Mouse (Mus musculus): ENCODE data around the gene Sp1. TPM values are rescaled to one million over a fixed set of nuclear protein-coding genes. Genes with fewer than 3 reads are reported as not detected.

Gene Sp1
- polyA plus RNA-seq, 1 experiment from 2014 or later: 6.9 TPM

DNA sequence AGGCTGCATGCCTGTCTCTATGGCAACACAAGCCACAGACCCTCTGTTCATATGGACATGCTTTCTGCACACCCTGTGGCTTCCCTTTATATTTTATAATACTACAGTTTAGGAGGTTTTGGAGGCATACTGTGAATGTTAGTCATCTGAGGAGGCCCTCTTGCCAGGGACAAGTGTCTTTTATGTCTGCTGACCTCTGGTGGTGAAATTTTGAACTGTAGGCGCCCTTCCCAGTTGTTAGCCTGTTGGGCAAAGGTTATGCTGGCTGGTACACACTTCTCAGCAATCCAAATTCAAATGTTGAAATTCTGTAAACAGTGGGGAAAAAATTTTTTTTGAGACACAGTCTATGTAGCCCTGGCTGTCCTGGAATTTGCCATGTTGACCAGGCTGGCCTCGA is 36.5 kb downstream of the Sp1 start:
- H3K36me3 ChIP-seq: peaks cover 5% of the 10 kb centered on the region; the same call in 1 of the 2 replicates
- no peak overlapping the region for H3K9ac ChIP-seq
- H3K4me3 ChIP-seq: no peak overlapping the region
- peak; percentile 26; the same call in 1 of the 2 replicates for ATAC-seq (ENCODE audit: insufficient number of reproducible peaks, low FRiP score)
- no peak overlapping the region for H3K27ac ChIP-seq (ENCODE audit: poor library complexity, severe bottlenecking)
- H3K27me3 ChIP-seq (replicated peaks): no peaks in the 10 kb centered on the region
- peaks cover 16% of the 10 kb centered on the region for H3K4me1 ChIP-seq (replicated peaks)
- no peaks in the 10 kb centered on the region for H3K9me3 ChIP-seq (replicated peaks)
- 48% methylated on average over 2 of the region's 2 CpGs for WGBS
- no peak overlapping the region for H3K4me2 ChIP-seq

DNA sequence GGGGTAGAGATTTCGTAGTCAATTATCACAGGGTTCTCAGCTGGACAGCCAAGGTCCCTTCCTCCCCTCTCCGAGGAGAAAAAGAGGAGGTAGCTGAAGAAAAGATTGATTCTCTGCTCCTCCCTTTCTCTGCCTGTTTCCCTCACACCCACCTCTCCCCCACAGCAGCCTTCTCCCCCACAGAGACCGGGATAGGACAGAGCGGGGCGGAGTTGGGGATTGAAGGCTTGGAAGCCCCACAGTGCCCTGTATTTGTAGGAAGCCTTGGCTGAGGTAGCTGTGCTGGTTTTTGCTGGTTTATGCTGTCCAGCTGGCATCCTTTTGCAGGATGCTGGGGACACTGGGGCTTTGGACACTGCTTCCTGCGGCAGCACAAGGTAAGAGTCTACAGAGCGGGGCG is 39.2 kb downstream of the Sp1 start, which contains the start of gene Amhr2:
Gene Amhr2, plus strand, starts transcription at position 222 of the 400 bp plus-strand sequence.
- Histone ChIP-seq H3K4me1 (replicated peaks) (peaks cover 16% of the 10 kb centered on the region), H3K9ac (no peak within 1 kb of the TSS), H3K4me2 (no peak within 1 kb of the TSS), H3K9me3 (replicated peaks) (no peaks in the 10 kb centered on the region), H3K36me3 (no peaks in the 10 kb centered on the region), H3K27me3 (replicated peaks) (no peaks in the 10 kb centered on the region), H3K4me3 (no peak within 1 kb of the TSS), H3K27ac (ENCODE audit: poor library complexity, severe bottlenecking) (no peak within 1 kb of the TSS)
- WGBS: 55% methylated on average over 8 of the region's 8 CpGs
- no peak for ATAC-seq (ENCODE audit: insufficient number of reproducible peaks, low FRiP score)

DNA sequence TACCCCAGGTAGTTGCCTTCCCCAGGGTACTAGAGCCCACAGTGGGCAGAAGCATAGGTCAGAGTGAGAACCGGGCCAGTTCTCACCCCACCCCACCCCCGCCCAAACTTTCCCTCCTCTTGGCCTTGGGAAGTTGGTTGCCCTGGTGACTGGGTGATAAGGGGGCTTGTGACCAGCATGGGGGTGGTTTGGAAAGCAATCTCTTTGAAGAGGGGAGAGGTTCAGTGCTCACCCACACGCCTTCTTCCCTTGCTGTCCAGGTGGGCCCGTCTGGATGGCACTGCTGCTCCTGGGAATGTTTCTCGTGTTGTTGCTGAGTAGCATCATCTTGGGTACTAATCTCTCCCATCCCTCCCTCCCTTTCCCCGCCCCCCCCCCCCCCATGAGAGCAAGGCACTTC is 40.5 kb downstream of the Sp1 start:
- Histone ChIP-seq H3K36me3 (no peaks in the 10 kb centered on the region), H3K4me1 (replicated peaks) (peaks cover 18% of the 10 kb centered on the region), H3K27ac (ENCODE audit: poor library complexity, severe bottlenecking) (no peak overlapping the region), H3K9ac (no peak overlapping the region), H3K4me2 (no peak overlapping the region), H3K4me3 (no peak overlapping the region), H3K9me3 (replicated peaks) (no peaks in the 10 kb centered on the region), H3K27me3 (replicated peaks) (no peaks in the 10 kb centered on the region)
- no peak for ATAC-seq (ENCODE audit: insufficient number of reproducible peaks, low FRiP score)
- WGBS: 18% methylated on average over 5 of the region's 6 CpGs

DNA sequence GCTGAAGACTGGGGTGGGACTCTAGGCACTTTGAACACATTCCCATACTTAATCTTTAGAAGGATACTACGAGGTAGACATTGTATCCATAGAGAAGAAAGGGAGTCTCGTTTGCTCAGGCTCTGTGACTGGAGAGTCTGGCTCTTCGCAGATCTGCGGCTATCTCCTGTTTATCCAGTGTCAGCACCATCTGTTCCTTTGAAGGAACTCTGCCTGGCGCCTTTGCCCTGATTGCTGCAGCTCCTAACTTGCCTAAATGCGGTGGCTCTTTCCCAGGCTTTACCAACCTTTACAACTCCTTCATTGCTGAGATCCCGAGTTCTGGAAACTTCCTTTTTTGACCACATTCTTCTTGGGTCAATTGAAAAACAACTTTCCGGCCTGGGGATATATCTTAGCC is 43.4 kb downstream of the Sp1 start:
- Histone ChIP-seq H3K4me2 (no peak overlapping the region), H3K36me3 (no peaks in the 10 kb centered on the region), H3K27ac (ENCODE audit: poor library complexity, severe bottlenecking) (no peak overlapping the region), H3K27me3 (replicated peaks) (no peaks in the 10 kb centered on the region), H3K4me3 (no peak overlapping the region), H3K9ac (no peak overlapping the region), H3K4me1 (replicated peaks) (peaks cover 26% of the 10 kb centered on the region), H3K9me3 (replicated peaks) (no peaks in the 10 kb centered on the region)
- WGBS: 43% methylated on average over 8 of the region's 8 CpGs
- ATAC-seq (ENCODE audit: insufficient number of reproducible peaks, low FRiP score): no peak

DNA sequence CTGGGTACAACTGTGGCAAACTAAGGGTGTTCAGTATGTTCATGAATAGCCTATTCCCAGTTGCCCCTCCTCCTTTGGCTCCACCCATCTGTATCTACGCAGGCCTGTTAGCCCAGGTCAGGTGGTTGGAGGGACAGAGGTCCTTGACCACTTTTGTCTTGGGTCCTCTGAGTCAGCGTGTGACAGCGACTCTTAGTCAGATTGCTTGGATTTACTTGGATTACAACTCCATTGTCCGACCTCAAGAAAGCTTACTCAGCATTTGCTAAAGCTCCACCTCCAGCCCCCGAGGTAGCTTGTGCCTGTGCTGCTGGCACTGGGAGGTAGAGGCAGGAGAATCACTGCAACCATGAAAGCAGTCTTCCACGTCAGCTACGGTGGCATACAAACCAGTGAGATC is 45.0 kb downstream of the Sp1 start:
- Histone ChIP-seq H3K4me1 (replicated peaks) (peaks cover 22% of the 10 kb centered on the region), H3K9ac (no peak overlapping the region), H3K27ac (ENCODE audit: poor library complexity, severe bottlenecking) (no peak overlapping the region), H3K4me3 (no peak overlapping the region), H3K36me3 (no peaks in the 10 kb centered on the region), H3K4me2 (no peak overlapping the region), H3K9me3 (replicated peaks) (no peaks in the 10 kb centered on the region), H3K27me3 (replicated peaks) (no peaks in the 10 kb centered on the region)
- WGBS: 45% methylated on average over 7 of the region's 7 CpGs
- no peak for ATAC-seq (ENCODE audit: insufficient number of reproducible peaks, low FRiP score)

DNA sequence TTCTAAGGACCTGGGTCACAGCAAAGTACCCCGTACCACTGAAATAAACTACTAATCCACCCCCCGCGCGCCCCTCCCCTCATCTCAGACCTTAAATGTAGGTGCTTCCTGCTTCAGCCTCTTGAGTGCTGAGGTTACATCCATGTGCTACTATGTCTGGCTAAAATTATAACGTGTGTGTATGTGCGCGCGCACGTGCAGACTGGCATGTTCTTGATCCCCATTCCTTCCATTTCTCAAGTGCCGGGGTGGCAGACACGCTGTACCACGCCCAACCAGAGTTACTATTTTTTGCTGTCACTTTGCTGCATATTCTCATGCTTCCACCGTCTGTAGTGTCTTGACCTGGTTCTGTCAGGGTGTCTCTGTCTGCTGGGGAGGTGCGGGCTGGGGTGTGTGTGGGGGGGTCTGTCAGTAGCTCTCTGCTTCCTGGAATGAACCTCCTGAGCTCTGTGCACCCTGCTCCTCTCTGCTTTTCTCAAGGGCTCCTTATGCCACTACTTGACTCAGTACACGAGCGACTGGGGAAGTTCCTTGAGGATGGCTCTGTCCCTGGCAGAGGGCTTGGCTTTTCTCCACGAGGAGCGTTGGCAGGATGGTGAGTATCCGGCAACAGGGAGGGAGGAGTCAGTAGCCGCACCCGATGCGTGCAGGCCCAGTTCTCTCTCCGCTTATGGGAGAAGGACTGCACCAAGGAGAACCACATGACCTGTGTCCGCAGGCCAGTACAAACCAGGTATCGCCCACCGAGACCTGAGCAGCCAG is 45.9 kb downstream of the Sp1 start:
- 77% methylated on average over 26 of the region's 26 CpGs for WGBS
- ATAC-seq (ENCODE audit: insufficient number of reproducible peaks, low FRiP score): no peak

DNA sequence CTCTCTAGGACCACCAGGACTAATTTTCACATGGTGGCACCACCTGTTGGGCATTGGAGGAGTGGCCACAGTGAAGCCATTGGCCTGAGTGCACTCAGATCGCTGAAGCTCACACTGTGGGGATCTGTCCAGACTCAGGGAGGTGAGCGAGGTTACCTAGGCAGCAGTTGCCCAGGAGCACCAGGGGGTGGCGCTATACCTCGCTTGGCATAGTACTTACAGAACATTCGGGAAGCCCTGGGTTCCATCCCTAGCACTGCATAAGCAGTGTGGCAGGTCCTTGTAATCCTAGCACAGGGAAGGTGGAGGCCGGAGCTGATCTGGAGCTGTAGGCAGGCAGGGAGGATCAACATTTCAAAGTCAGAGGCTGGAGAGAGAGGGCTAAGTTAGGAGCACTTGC is 50.0 kb downstream of the Sp1 start:
- 31% methylated on average over 6 of the region's 6 CpGs for WGBS
- Histone ChIP-seq H3K27ac (ENCODE audit: poor library complexity, severe bottlenecking) (no peak overlapping the region), H3K4me1 (replicated peaks) (peaks cover 25% of the 10 kb centered on the region), H3K36me3 (no peaks in the 10 kb centered on the region), H3K4me2 (no peak overlapping the region), H3K9ac (no peak overlapping the region), H3K27me3 (replicated peaks) (no peaks in the 10 kb centered on the region), H3K4me3 (no peak overlapping the region), H3K9me3 (replicated peaks) (no peaks in the 10 kb centered on the region)
- ATAC-seq (ENCODE audit: insufficient number of reproducible peaks, low FRiP score): no peak

More for the DNA sequence above, 45.9 kb downstream of the Sp1 start:
- Histone ChIP-seq H3K27me3 (replicated peaks) (no peaks in the 10 kb centered on the region), H3K9ac (no peak overlapping the region), H3K27ac (ENCODE audit: poor library complexity, severe bottlenecking) (no peak overlapping the region), H3K4me1 (replicated peaks) (peaks cover 13% of the 10 kb centered on the region), H3K9me3 (replicated peaks) (no peaks in the 10 kb centered on the region), H3K36me3 (no peaks in the 10 kb centered on the region), H3K4me3 (no peak overlapping the region), H3K4me2 (no peak overlapping the region)

DNA sequence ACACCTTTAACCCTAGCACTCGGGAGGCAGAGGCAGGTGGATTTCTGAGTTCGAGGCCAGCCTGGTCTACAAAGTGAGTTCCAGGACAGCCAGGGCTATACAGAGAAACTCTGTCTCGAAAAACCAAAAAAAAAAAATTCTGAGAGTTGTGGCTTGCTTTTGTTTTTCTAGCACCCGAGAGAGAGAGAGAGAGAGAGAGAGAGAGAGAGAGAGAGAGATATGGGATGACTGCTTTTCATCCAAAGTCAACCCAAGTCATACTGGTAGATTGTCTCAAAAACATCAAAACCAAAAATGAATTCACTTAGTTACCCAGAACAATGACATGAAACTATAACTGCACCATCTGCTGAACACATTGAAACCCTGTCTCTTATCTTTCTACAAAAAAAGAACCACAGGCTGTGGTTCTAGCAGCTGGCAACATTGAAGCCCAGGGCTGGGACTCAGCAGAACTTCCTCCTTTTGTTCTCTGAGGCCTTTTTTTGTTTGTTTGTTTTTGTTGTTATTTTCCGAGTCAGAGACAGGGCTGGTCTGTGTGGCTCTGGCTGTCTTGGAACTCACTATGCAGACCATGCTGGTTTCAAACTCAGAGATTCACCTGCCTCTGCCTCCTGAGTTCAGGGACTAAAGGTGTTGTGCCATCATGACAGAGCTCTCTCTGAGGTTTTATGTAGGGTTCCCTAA is 52.2 kb downstream of the Sp1 start:
- no peaks in the 10 kb centered on the region for H3K27me3 ChIP-seq (replicated peaks)
- H3K4me3 ChIP-seq: peak overlapping the region; percentile 56
- H3K9ac ChIP-seq: no peak overlapping the region
- peaks cover 11% of the 10 kb centered on the region; the same call in 1 of the 2 replicates for H3K36me3 ChIP-seq
- H3K4me2 ChIP-seq: peak overlapping the region; percentile 66
- no peak for ATAC-seq (ENCODE audit: insufficient number of reproducible peaks, low FRiP score)
- H3K9me3 ChIP-seq (replicated peaks): no peaks in the 10 kb centered on the region
- 57% methylated on average over 5 of the region's 5 CpGs for WGBS
- peaks cover 19% of the 10 kb centered on the region for H3K4me1 ChIP-seq (replicated peaks)
- H3K27ac ChIP-seq (ENCODE audit: poor library complexity, severe bottlenecking): peak overlapping the region; percentile 52

DNA sequence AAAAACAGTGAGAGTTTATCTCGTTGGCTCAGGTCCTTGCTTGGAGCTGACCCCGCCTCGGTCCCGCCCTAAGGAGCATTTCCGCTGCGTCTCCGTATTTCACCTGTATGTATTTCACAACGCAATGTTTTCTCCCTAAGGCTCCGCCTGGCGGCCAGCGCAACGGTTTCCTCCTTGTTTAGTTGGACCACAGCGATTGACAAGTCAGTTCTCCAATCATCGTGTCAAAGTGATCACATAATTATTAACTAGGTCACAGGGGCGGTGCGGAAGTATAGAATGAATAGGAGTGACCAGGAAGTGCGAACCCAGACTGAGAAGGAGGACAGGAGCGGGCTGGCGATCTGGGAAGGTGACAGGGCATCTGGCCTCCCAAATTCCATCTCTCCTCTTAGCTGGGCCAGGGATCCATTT is 53.0 kb downstream of the Sp1 start, which contains the start of gene Prr13:
Gene Prr13, plus strand, starts transcription at position 125 of the 414 bp plus-strand sequence.
- H3K4me2 ChIP-seq: peak within 1 kb of the TSS; percentile 66
- under 1% methylated on average over 19 of the region's 19 CpGs for WGBS
- peak within 1 kb of the TSS; percentile 56 for H3K4me3 ChIP-seq
- peaks cover 19% of the 10 kb centered on the region for H3K4me1 ChIP-seq (replicated peaks)
- H3K9me3 ChIP-seq (replicated peaks): no peaks in the 10 kb centered on the region
- peak within 1 kb of the TSS; percentile 52 for H3K27ac ChIP-seq (ENCODE audit: poor library complexity, severe bottlenecking)
- H3K9ac ChIP-seq: peak within 1 kb of the TSS; percentile 67
- peaks cover 17% of the 10 kb centered on the region; the same call in 1 of the 2 replicates for H3K36me3 ChIP-seq
- no peaks in the 10 kb centered on the region for H3K27me3 ChIP-seq (replicated peaks)
- ATAC-seq (ENCODE audit: insufficient number of reproducible peaks, low FRiP score): peak; percentile 82

DNA sequence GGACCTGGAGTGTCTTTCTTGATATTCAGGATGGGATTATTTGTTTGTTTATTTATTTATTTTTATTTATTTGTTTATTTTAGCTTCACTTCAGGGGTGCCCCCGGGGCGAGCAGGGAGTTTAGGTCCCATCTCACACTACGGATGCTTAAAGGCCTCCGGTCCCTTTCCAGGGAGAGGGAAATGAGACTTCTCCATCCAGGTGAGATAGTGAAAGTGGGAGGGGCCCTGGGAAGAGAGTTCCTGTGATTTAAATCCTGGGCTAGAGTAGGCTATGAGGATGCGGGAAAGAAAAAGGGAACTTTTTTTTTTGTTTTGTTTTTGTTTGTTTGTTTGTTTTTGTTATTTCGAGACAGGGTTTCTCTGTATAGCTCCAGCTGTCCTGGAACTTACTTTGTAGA is 53.4 kb downstream of the Sp1 start:
- H3K27me3 ChIP-seq (replicated peaks): no peaks in the 10 kb centered on the region
- no peaks in the 10 kb centered on the region for H3K9me3 ChIP-seq (replicated peaks)
- peaks cover 19% of the 10 kb centered on the region for H3K4me1 ChIP-seq (replicated peaks)
- H3K36me3 ChIP-seq: peaks cover 17% of the 10 kb centered on the region; the same call in 1 of the 2 replicates
- H3K4me3 ChIP-seq: peak overlapping the region; percentile 56
- WGBS: 27% methylated on average over 6 of the region's 6 CpGs
- no peak for ATAC-seq (ENCODE audit: insufficient number of reproducible peaks, low FRiP score)
- H3K4me2 ChIP-seq: peak overlapping the region; percentile 66
- H3K27ac ChIP-seq (ENCODE audit: poor library complexity, severe bottlenecking): peak overlapping the region; percentile 52
- H3K9ac ChIP-seq: peak overlapping the region; percentile 67

DNA sequence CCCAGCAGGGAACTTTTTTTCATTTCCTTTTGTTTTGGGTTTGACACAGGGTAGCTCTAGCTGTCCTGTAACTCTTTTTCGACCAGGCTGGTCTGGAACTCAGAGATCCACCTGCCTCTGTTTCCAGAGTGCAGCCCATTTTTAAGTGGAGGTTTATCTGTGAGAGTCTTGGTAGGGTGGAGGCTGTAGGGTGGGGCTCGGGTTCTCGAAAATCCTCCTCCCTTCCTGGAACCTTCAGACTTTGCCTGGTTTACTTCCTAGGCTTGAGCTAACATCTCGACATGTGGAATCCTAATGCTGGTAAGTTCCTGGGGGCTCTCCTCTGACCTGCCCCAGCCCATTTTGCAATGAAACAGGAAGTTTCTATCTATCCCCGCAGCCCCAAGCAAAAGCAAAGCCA is 53.9 kb downstream of the Sp1 start:
- peaks cover 17% of the 10 kb centered on the region; the same call in 1 of the 2 replicates for H3K36me3 ChIP-seq
- no peaks in the 10 kb centered on the region for H3K27me3 ChIP-seq (replicated peaks)
- peak overlapping the region; percentile 64 for H3K27ac ChIP-seq (ENCODE audit: poor library complexity, severe bottlenecking)
- H3K9ac ChIP-seq: 0 out of 2 replicates have a peak overlapping the region, but pooled peaks have one; percentile 5
- peak overlapping the region; percentile 56 for H3K4me3 ChIP-seq
- no peaks in the 10 kb centered on the region for H3K9me3 ChIP-seq (replicated peaks)
- H3K4me1 ChIP-seq (replicated peaks): peaks cover 19% of the 10 kb centered on the region
- WGBS: 46% methylated on average over 5 of the region's 5 CpGs
- peak overlapping the region; percentile 66 for H3K4me2 ChIP-seq
- ATAC-seq (ENCODE audit: insufficient number of reproducible peaks, low FRiP score): peak; percentile 65
